Mouse (Mus musculus) retina, postnatal 7 days (tissue): ENCODE data around the gene Gcnt7.
A peak's percentile ranks its signal among the peaks of the same experiment; 100 is the strongest.

ENCODE experiments used
- DNase-seq: peaks from one replicate; pipeline ENCODE4 v3.0.0-alpha.2; 2012; ENCODE audit warnings: low read depth, low spot score

Gcnt7 gene

DNA sequence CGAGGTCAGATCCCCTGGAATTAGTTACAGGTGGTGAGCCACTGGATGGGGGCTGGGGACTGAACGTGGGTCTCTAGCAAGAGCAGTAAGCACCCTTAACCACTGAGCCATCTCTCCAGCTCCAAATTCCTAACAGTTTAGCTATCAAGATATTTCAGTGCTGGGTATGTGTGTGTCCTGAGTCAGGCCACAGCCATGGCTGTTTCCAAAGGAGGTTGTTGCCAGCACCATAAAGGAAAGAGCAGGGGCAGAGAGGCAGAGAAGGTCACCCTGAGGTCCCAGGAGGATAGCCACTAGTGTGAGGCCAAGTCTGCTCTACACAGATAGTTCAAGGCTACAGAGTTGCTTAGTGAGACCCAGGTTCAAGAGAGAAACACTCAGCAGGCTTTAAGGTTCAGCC, 2.3 kb upstream of the Gcnt7 start:
- DNase-seq = no peak

GRCm38 (mm10) chr2:172452458-172452857, 5.9 kb downstream of the Gcnt7 start:
- no peak for DNase-seq

DNA sequence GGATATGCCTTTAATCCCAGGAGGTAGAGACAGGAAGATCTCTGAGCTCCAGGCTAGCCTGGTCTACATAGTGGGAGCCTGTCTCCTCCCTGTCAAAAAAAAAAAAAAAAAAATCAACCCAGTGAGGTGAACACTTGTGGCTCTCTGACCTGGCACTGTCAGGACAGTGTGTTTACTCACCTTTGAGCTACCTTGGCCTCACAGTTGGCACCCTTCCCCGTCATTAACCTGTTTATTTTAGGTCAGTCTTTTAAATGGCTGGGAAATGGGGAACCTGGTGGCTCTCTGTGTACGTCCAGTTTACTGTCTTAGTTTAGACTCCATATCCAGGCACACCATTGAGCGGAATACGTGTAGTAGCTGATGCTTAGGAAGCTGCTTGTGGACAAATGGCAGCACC, 6.4 kb downstream of the Gcnt7 start:
- no peak for DNase-seq

DNA sequence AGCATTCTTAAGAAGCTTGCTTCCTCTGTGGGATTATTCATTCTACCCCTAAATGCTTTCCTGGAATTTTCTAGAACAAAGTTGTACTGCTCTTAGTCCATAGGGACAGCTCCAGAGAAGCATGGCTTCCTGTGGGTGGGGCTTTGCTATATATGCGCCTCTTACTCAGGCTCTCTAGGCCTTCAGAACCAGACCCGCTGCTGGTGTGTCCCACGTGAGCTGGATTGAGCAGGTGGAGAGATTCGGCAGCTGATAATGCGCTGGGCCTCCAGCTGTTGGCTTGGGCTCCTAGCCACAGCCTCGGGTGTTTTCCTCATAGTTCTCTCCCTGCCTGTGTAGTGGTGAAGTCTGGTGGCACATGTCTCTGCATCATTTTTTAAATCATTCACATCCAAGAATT, 7.8 kb downstream of the Gcnt7 start:
- no peak for DNase-seq

DNA sequence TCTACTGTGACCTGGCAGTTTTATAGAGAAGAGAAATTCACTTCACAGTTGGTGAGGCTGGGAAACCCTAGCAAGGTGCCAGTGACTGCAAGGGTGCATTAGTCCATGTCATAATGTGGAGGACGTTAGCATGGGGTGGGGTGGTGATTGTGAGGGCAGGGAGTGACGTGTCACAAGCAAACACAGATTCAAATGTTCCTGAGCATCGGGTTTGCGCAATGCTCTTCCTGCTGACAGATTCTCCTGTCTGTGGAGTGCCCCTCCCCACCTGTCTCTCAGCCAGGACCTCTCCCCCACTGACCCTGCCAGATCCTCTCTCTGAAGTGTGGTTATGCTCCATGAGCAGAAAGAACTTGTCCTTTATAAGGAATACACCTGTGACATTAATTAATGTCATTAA, 10.1 kb downstream of the Gcnt7 start:
- DNase-seq = no peak

- no peak for DNase-seq
These were observed 11.1 kb downstream of the Gcnt7 start for GRCm38 (mm10) chr2:172447317-172447716.

GRCm38 (mm10) chr2:172445617-172446016, 12.8 kb downstream of the Gcnt7 start:
- no peak for DNase-seq

- DNase-seq = no peak
These were observed 17.2 kb downstream of the Gcnt7 start for GRCm38 (mm10) chr2:172441176-172441575.

- no peak for DNase-seq
These were observed 17.8 kb downstream of the Gcnt7 start for GRCm38 (mm10) chr2:172440640-172441005.

- DNase-seq = peak; percentile 99
These were observed 18.4 kb downstream of the Gcnt7 start, which contains the start of gene Rtf2 for GRCm38 (mm10) chr2:172439843-172440639. Rtf2 (plus strand) TSS chr2:172440556.

GRCm38 (mm10) chr2:172437371-172437952, 20.9 kb downstream of the Gcnt7 start:
- no peak for DNase-seq

GRCm38 (mm10) chr2:172433746-172434145, 24.6 kb downstream of the Gcnt7 start:
- DNase-seq = no peak

- no peak for DNase-seq
These were observed 27.8 kb downstream of the Gcnt7 start for GRCm38 (mm10) chr2:172430609-172431008.

- DNase-seq = no peak
These were observed 40.2 kb downstream of the Gcnt7 start for GRCm38 (mm10) chr2:172418208-172418607.

- DNase-seq = no peak
These were observed 41.5 kb downstream of the Gcnt7 start for GRCm38 (mm10) chr2:172416876-172417275.

- DNase-seq = no peak
These were observed 42.2 kb downstream of the Gcnt7 start for GRCm38 (mm10) chr2:172416218-172416617.

GRCm38 (mm10) chr2:172413894-172414293, 44.5 kb downstream of the Gcnt7 start:
- DNase-seq = no peak

- DNase-seq = no peak
These were observed 45.1 kb downstream of the Gcnt7 start for GRCm38 (mm10) chr2:172413273-172413672.

DNA sequence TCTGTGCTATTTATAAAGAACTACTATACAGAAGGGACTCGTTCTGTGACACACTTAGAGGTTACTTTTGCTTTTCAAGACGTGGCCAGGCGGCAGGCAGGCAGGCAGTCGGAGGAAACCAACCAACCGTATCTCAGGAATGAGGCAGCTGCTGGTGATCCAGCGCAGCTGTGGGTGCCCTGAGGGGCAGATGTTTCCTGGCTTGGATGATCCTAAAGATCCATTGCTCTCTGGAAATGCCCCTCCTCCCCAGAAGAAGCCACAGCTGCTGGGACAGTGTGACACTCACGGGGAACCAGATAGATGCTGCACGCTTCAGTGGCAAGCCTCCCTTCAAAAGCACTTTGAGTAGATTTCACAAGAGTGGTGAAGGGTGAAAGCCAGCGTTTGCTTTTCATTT, 45.9 kb downstream of the Gcnt7 start:
- DNase-seq = peak; percentile 4

GRCm38 (mm10) chr2:172411091-172411490, 47.3 kb downstream of the Gcnt7 start:
- DNase-seq = no peak

- no peak for DNase-seq
These were observed 47.7 kb downstream of the Gcnt7 start for GRCm38 (mm10) chr2:172410686-172411085.

- DNase-seq = no peak
These were observed 50.9 kb downstream of the Gcnt7 start for GRCm38 (mm10) chr2:172407499-172407898.

DNA sequence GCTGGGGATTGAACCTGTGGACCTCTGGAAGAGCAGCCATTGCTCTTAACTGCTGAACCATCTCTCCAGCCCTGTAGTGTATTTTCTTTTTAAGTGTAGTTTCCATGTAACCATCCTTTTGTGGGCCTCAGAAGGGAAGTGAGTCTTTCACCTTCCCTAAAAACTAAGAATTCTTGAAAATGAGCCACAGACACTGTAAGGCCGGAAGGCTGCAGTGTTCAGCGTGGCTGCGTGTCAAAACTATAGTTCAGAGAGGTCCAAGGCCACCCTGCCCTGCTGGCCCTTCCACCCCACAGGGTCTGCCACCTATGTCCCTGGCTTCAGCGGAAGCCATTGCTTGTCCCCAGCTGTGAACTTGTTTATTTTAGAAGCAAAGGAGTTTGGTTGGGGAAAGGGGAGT, 52.2 kb downstream of the Gcnt7 start:
- DNase-seq = no peak
